ENCODE assay signal across 8 mouse cellular contexts in genomic region chr1:138962266-138963101, GRCm38 (mm10). TPM values are rescaled to one million over a fixed set of nuclear protein-coding genes. Genes with fewer than 3 reads are reported as not detected.
DNase-seq lines count a peak whose midpoint lies in the region; ATAC-seq and TF ChIP-seq lines count a peak whose summit lies in the region.

No protein-coding gene starts in this region.

- DNase-seq in heart, postnatal 25 days (ENCODE audit: low spot score) = no peak
- no peak for DNase-seq in CH12.LX (ENCODE audit: extremely low read depth)
- DNase-seq in urinary bladder, adult 2 months (ENCODE audit: low spot score) = no peak
- no peak for DNase-seq in thymus, adult 18-20 months

- H3K27me3 ChIP-seq in heart, embryonic 11.5 days (ENCODE audit: control insufficient read depth, insufficient read depth, low read length) = no peaks in the 10 kb centered on the region
- H3K27me3 ChIP-seq in CH12.LX (replicated peaks) = peaks cover 2% of the 10 kb centered on the region
- no peaks in the 10 kb centered on the region for H3K27me3 ChIP-seq in embryonic facial prominence, embryonic 12.5 days
- no peaks in the 10 kb centered on the region for H3K27me3 ChIP-seq in intestine, postnatal 0 days (replicated peaks; ENCODE audit: control insufficient read depth, insufficient read depth, low read length)
- no peaks in the 10 kb centered on the region for H3K27me3 ChIP-seq in neural tube, embryonic 13.5 days

- H3K36me3 ChIP-seq in heart, embryonic 11.5 days (ENCODE audit: control insufficient read depth, insufficient read depth, low read length) = no peaks in the 10 kb centered on the region
- peaks cover 5 to 15% of the 10 kb centered on the region in 2 experiments for H3K36me3 ChIP-seq in CH12.LX (replicated peaks in 1 of 2; ENCODE audit: control insufficient read depth in 1 of 2, insufficient read depth in 1 of 2, low read length in 1 of 2)
- H3K36me3 ChIP-seq in embryonic facial prominence, embryonic 12.5 days = no peaks in the 10 kb centered on the region
- H3K36me3 ChIP-seq in intestine, postnatal 0 days (ENCODE audit: control insufficient read depth, insufficient read depth) = peaks cover 6% of the 10 kb centered on the region; the same call in 1 of the 2 replicates
- H3K36me3 ChIP-seq in neural tube, embryonic 13.5 days = no peaks in the 10 kb centered on the region

- peak overlapping the region; percentile 67 for H3K4me3 ChIP-seq in heart, embryonic 11.5 days (ENCODE audit: low read depth, low read length)
- peak overlapping the region; percentile 71 to 96 (median 80) for H3K4me3 ChIP-seq in CH12.LX (replicated peaks in 1 of 3; ENCODE audit: low read depth in 2 of 3, low read length in 2 of 3, poor library complexity in 1 of 3)
- peak overlapping the region; percentile 76 for H3K4me3 ChIP-seq in embryonic facial prominence, embryonic 12.5 days
- H3K4me3 ChIP-seq in intestine, postnatal 0 days (ENCODE audit: low read depth, low read length) = peak overlapping the region; percentile 76
- H3K4me3 ChIP-seq in neural tube, embryonic 13.5 days = peak overlapping the region; percentile 80

- H3K27ac ChIP-seq in heart, embryonic 11.5 days (ENCODE audit: low read depth, low read length) = no peak overlapping the region
- no peak overlapping the region for H3K27ac ChIP-seq in CH12.LX (ENCODE audit: insufficient read depth, low read depth)
- no peak overlapping the region for H3K27ac ChIP-seq in embryonic facial prominence, embryonic 12.5 days
- H3K27ac ChIP-seq in intestine, postnatal 0 days (ENCODE audit: low read depth, low read length) = peak overlapping the region; percentile 96
- peak overlapping the region; percentile 92; the same call in 1 of the 2 replicates for H3K27ac ChIP-seq in neural tube, embryonic 13.5 days (replicated peaks)

- H3K4me2 ChIP-seq in heart, embryonic 11.5 days = peak overlapping the region; percentile 69
- H3K4me2 ChIP-seq in CH12.LX (ENCODE audit: insufficient read depth, low read depth, poor library complexity, severe bottlenecking) = peak overlapping the region; percentile 87
- peak overlapping the region; percentile 73 for H3K4me2 ChIP-seq in embryonic facial prominence, embryonic 12.5 days (replicated peaks)
- H3K4me2 ChIP-seq in intestine, postnatal 0 days (replicated peaks; ENCODE audit: low read depth) = peak overlapping the region; percentile 80
- H3K4me2 ChIP-seq in neural tube, embryonic 13.5 days = peak overlapping the region; percentile 67

- intact Hi-C loops in heart, postnatal 25 days (cut with DNase I) = loop anchor here (5.0 to 10.0 kb wide), 4 partner anchors 48 to 120 kb away; partner anchors contain the start of gene 2310009B15Rik

- no peak for TF ChIP-seq EP300 in CH12.LX (IDR thresholded peaks at IDR 0.05; ENCODE audit: low read length)

- in situ Hi-C loops in CH12.LX (cut with MboI; ENCODE audit: low pct_ligation_motif_present, low pct_unique_long_range_greater_than_20kb, low sequenced_read_pairs) = no loop called here

- ATAC-seq in heart, embryonic 11.5 days (replicated peaks; ENCODE audit: insufficient number of reproducible peaks, low FRiP score, low TSS enrichment) = no peak
- ATAC-seq in embryonic facial prominence, embryonic 12.5 days (ENCODE audit: insufficient number of reproducible peaks, insufficient read depth, low FRiP score, low TSS enrichment) = no peak
- no peak; the same call in 1 of the 2 replicates for ATAC-seq in intestine, postnatal 0 days
- ATAC-seq in neural tube, embryonic 13.5 days (ENCODE audit: low read depth) = no peak

- dilution Hi-C loops in CH12.LX (cut with MboI; ENCODE audit: extremely low pct_ligation_motif_present, extremely low pct_unique_long_range_greater_than_20kb, low sequenced_read_pairs) = no loop called here

- TF ChIP-seq CTCF in CH12.LX (conservative IDR thresholded peaks at IDR 0.05 in 1 of 2, IDR thresholded peaks at IDR 0.05 in 1 of 2; ENCODE audit: low read depth in 2 of 2, low read length in 2 of 2) = no peak
- TF ChIP-seq CTCF in intestine, postnatal 0 days (IDR thresholded peaks at IDR 0.05; ENCODE audit: low read depth) = no peak

- peak overlapping the region; percentile 80; the same call in 1 of the 2 replicates for H3K9ac ChIP-seq in heart, embryonic 11.5 days (ENCODE audit: low read depth, low read length)
- no peak overlapping the region; the same call in 1 of the 2 replicates for H3K9ac ChIP-seq in CH12.LX (ENCODE audit: insufficient read depth, low read depth)
- no peak overlapping the region for H3K9ac ChIP-seq in embryonic facial prominence, embryonic 12.5 days
- H3K9ac ChIP-seq in intestine, postnatal 0 days (ENCODE audit: low read depth, low read length) = peak overlapping the region; percentile 96
- H3K9ac ChIP-seq in neural tube, embryonic 13.5 days = peak overlapping the region; percentile 88

- H3K4me1 ChIP-seq in heart, embryonic 11.5 days (ENCODE audit: control insufficient read depth, insufficient read depth, low read length) = peaks cover 8% of the 10 kb centered on the region; the same call in 1 of the 2 replicates
- peaks cover 0 to 30% of the 10 kb centered on the region in 2 experiments; a peak in 2 of 4 replicates for H3K4me1 ChIP-seq in CH12.LX (ENCODE audit: control insufficient read depth in 1 of 2, insufficient read depth in 2 of 2)
- peaks cover 5% of the 10 kb centered on the region; the same call in 1 of the 2 replicates for H3K4me1 ChIP-seq in embryonic facial prominence, embryonic 12.5 days
- H3K4me1 ChIP-seq in intestine, postnatal 0 days (replicated peaks; ENCODE audit: control insufficient read depth, insufficient read depth, low read length) = peaks cover 10% of the 10 kb centered on the region; the same call in 1 of the 2 replicates
- peaks cover 6% of the 10 kb centered on the region for H3K4me1 ChIP-seq in neural tube, embryonic 13.5 days (replicated peaks)

- H3K79me2 ChIP-seq in CH12.LX (replicated peaks; ENCODE audit: control insufficient read depth, extremely low read depth, insufficient read depth, poor library complexity, severe bottlenecking) = peaks cover 8% of the 10 kb centered on the region

- no peak for TF ChIP-seq POLR2A in CH12.LX (IDR thresholded peaks at IDR 0.05; ENCODE audit: low read depth, low read length)

- no peak for TF ChIP-seq RAD21 in CH12.LX (IDR thresholded peaks at IDR 0.05; ENCODE audit: low read depth, low read length)

- H3K9me3 ChIP-seq in heart, embryonic 11.5 days (replicated peaks; ENCODE audit: control insufficient read depth, low read length) = no peaks in the 10 kb centered on the region
- H3K9me3 ChIP-seq in CH12.LX (replicated peaks; ENCODE audit: low read length) = no peaks in the 10 kb centered on the region
- no peaks in the 10 kb centered on the region for H3K9me3 ChIP-seq in embryonic facial prominence, embryonic 12.5 days
- H3K9me3 ChIP-seq in intestine, postnatal 0 days (ENCODE audit: control insufficient read depth) = no peaks in the 10 kb centered on the region
- H3K9me3 ChIP-seq in neural tube, embryonic 13.5 days = no peaks in the 10 kb centered on the region

- WGBS in heart, embryonic 11.5 days (ENCODE audit: insufficient replicate concordance) = 53% methylated on average over 9 of the region's 9 CpGs
- 50% methylated on average over 9 of the region's 9 CpGs for WGBS in embryonic facial prominence, embryonic 12.5 days
- 35% methylated on average over 9 of the region's 9 CpGs for WGBS in intestine, postnatal 0 days
- 52% methylated on average over 9 of the region's 9 CpGs for WGBS in neural tube, embryonic 13.5 days

TF ChIP-seq in CH12.LX, 34 proteins besides CTCF, POLR2A, EP300 and RAD21:
- TF ChIP-seq ZNF384 (IDR thresholded peaks at IDR 0.05; ENCODE audit: low read depth, low read length) (peak; percentile 76), POLR2AphosphoS2 (IDR thresholded peaks at IDR 0.05; ENCODE audit: low read depth, low read length) (no peak), ETS1 (conservative IDR thresholded peaks at IDR 0.05; ENCODE audit: low read depth, low read length) (no peak)

RNA-seq across cellular contexts. Expression of gene Dennd1b, which starts 0.8 kb away (rescaled TPM):
- polyA plus RNA-seq in heart, embryonic 11.5 days (2014; fragmentation: Nextera tagmentation; extraction: Ambion mirVana) = 10.1 and 14.3 TPM in 2 replicates
- total RNA-seq in heart, postnatal 25 days (2021) = 10 to 100 TPM; 22.6 to 23.2 TPM
- 8.0 and 10.6 TPM in 2 replicates for total RNA-seq in CH12.LX (2012; rRNA removed)
- total RNA-seq in CH12.LX (2014; rRNA removed) = 8.0 and 8.8 TPM in 2 replicates
- 7.2 and 8.9 TPM in 2 replicates for polyA plus RNA-seq in CH12.LX (2012; ENCODE audit: insufficient read length, low read depth)
- polyA plus RNA-seq in embryonic facial prominence, embryonic 12.5 days (2016; fragmentation: Nextera tagmentation; extraction: Ambion mirVana) = 6.4 and 7.5 TPM in 2 replicates
- polyA plus RNA-seq in intestine, postnatal 0 days (2015; fragmentation: Nextera tagmentation; extraction: Ambion mirVana) = 18.3 and 19.1 TPM in 2 replicates
- polyA plus RNA-seq in neural tube, embryonic 13.5 days (2015; fragmentation: Nextera tagmentation; extraction: Ambion mirVana) = 8.0 and 9.6 TPM in 2 replicates
- 3.6 and 4.2 TPM in 2 replicates for polyA plus RNA-seq in urinary bladder, adult 2 months (2012; rRNA removed)

Comparison
In these comparisons a context has a peak if more than half of its experiments do, and no peak if none do; other contexts are left out.
1. H3K27ac ChIP-seq: peak in intestine, postnatal 0 days (single experiment) and neural tube, embryonic 13.5 days (single experiment); none in heart, embryonic 11.5 days (single experiment), CH12.LX (single experiment) and embryonic facial prominence, embryonic 12.5 days (single experiment).
2. H3K9ac ChIP-seq: peak in heart, embryonic 11.5 days (single experiment), intestine, postnatal 0 days (single experiment) and neural tube, embryonic 13.5 days (single experiment); none in CH12.LX (single experiment) and embryonic facial prominence, embryonic 12.5 days (single experiment).
3. Peak in every context shown above with its lines, with median percentiles within 50 percentile points of each other: H3K4me2 ChIP-seq and H3K4me3 ChIP-seq.